Mouse (Mus musculus) embryonic facial prominence, embryonic 11.5 days (tissue): ENCODE measurements around the gene Slc16a5. TPM values are rescaled to one million over a fixed set of nuclear protein-coding genes. Genes with fewer than 3 reads are reported as not detected.

Experiments used
- ATAC-seq: fragments of 200-750 bp; cut with Nextera tagmentation; replicated peaks from 2 replicates; pipeline ENCODE4 v1.8.0; 2017; ENCODE audit warnings: low read depth; ENCODE audit not compliant: insufficient number of reproducible peaks, low FRiP score, low TSS enrichment
- DNase-seq: peaks from one replicate; pipeline ENCODE4 v3.0.0-alpha.2; 2015; ENCODE audit warnings: low spot score
- H3K27ac ChIP-seq: fragments of 300-500 bp; sonication (generic); replicated peaks from 2 replicates; pipeline ENCODE4 v1.5.1; 2014; ENCODE audit warnings: mild to moderate bottlenecking, low read depth, low read length, control low read depth
- H3K27me3 ChIP-seq: fragments of 300-500 bp; sonication (generic); 2 replicates; pipeline ENCODE4 v1.6.1; 2014; ENCODE audit warnings: mild to moderate bottlenecking, low read length, moderate library complexity, mixed read lengths; ENCODE audit not compliant: control insufficient read depth, insufficient read depth
- H3K36me3 ChIP-seq: fragments of 300-500 bp; sonication (generic); replicated peaks from 2 replicates; pipeline ENCODE4 v1.6.1; 2014; ENCODE audit warnings: low read depth, mild to moderate bottlenecking, low read length, moderate library complexity, mixed read lengths; ENCODE audit not compliant: control insufficient read depth, insufficient read depth
- H3K4me1 ChIP-seq: fragments of 300-500 bp; sonication (generic); 2 replicates; pipeline ENCODE4 v1.6.1; 2014; ENCODE audit warnings: low read length, mixed read lengths; ENCODE audit not compliant: control insufficient read depth, insufficient read depth
- H3K4me2 ChIP-seq: fragments of 300-500 bp; sonication (generic); 2 replicates; pipeline ENCODE4 v1.6.1; 2014; ENCODE audit warnings: low read depth, mild to moderate bottlenecking, control low read depth, low read length, moderate library complexity
- H3K4me3 ChIP-seq: fragments of 300-500 bp; sonication (generic); 2 replicates; pipeline ENCODE4 v1.5.1; 2014; ENCODE audit warnings: low read depth, low read length, control low read depth
- H3K9ac ChIP-seq: fragments of 300-500 bp; sonication (generic); replicated peaks from 2 replicates; pipeline ENCODE4 v1.6.1; 2014; ENCODE audit warnings: mild to moderate bottlenecking, control low read depth, low read length
- H3K9me3 ChIP-seq: fragments of 300-500 bp; sonication (generic); replicated peaks from 2 replicates; pipeline ENCODE4 v1.6.1; 2016; ENCODE audit warnings: mild to moderate bottlenecking, low read length, inconsistent platforms, mixed read lengths; ENCODE audit not compliant: control insufficient read depth
- WGBS: fragments of 180-500 bp; shearing (Covaris S2); extraction: QIAGEN DNeasy Blood & Tissue Kit; methylation state at CpG from one replicate; pipeline ENCODE4 v1.1.7; 2014; 5-methylcytosine and 5-hydroxymethylcytosine counted together
- polyA plus RNA-seq: library from polyadenylated mRNA; unstranded; fragments of >200 nt; fragmentation: Nextera tagmentation; extraction: Ambion mirVana; gene quantifications from 2 replicates; pipeline ENCODE4 v1.2.1, GENCODE M21; 2014

Slc16a5 gene
- polyA plus RNA-seq, 1 experiment from 2014 or later = not detected

- H3K9ac ChIP-seq = no peak overlapping the region
- peaks cover 4% of the 10 kb centered on the region; the same call in 1 of the 2 replicates for H3K4me1 ChIP-seq
- no peaks in the 10 kb centered on the region for H3K9me3 ChIP-seq
- ATAC-seq (no peak), DNase-seq (no peak)
- no peaks in the 10 kb centered on the region for H3K27me3 ChIP-seq
- H3K27ac ChIP-seq = no peak overlapping the region
- no peaks in the 10 kb centered on the region for H3K36me3 ChIP-seq
- no peak overlapping the region for H3K4me2 ChIP-seq
- no peak overlapping the region for H3K4me3 ChIP-seq
- 84% methylated on average over 5 of the region's 5 CpGs for WGBS
Observed at GRCm38 (mm10) chr11:115437571-115438122, 24.6 kb upstream of the Slc16a5 start.

- H3K36me3 ChIP-seq = no peaks in the 10 kb centered on the region
- 87% methylated on average over 3 of the region's 3 CpGs for WGBS
- no peaks in the 10 kb centered on the region for H3K9me3 ChIP-seq
- peaks cover 4% of the 10 kb centered on the region; the same call in 1 of the 2 replicates for H3K4me1 ChIP-seq
- no peak overlapping the region for H3K9ac ChIP-seq
- no peak overlapping the region for H3K27ac ChIP-seq
- ATAC-seq (no peak), DNase-seq (no peak)
- H3K4me3 ChIP-seq = no peak overlapping the region
- no peak overlapping the region for H3K4me2 ChIP-seq
- H3K27me3 ChIP-seq = no peaks in the 10 kb centered on the region
Observed at GRCm38 (mm10) chr11:115439326-115439725, 22.9 kb upstream of the Slc16a5 start.

GRCm38 (mm10) chr11:115439906-115440595, 22.2 kb upstream of the Slc16a5 start, which contains the start of gene Trim80:
Gene Trim80 (plus strand): TSS chr11:115440545.
- no peak within 1 kb of the TSS for H3K27ac ChIP-seq
- no peak within 1 kb of the TSS for H3K4me3 ChIP-seq
- no peak for ATAC-seq
- no peak within 1 kb of the TSS for H3K9ac ChIP-seq
- H3K36me3 ChIP-seq = no peaks in the 10 kb centered on the region
- H3K27me3 ChIP-seq = no peaks in the 10 kb centered on the region
- no peaks in the 10 kb centered on the region for H3K9me3 ChIP-seq
- WGBS = 93% methylated on average over 9 of the region's 9 CpGs
- no peak within 1 kb of the TSS; the same call in 1 of the 2 replicates for H3K4me2 ChIP-seq
- H3K4me1 ChIP-seq = peaks cover 4% of the 10 kb centered on the region
- no peak for DNase-seq

GRCm38 (mm10) chr11:115441417-115441816, 20.9 kb upstream of the Slc16a5 start:
- no peaks in the 10 kb centered on the region for H3K36me3 ChIP-seq
- H3K4me3 ChIP-seq = no peak overlapping the region
- no peak overlapping the region for H3K9ac ChIP-seq
- no peak overlapping the region; the same call in 1 of the 2 replicates for H3K4me2 ChIP-seq
- no peaks in the 10 kb centered on the region for H3K9me3 ChIP-seq
- ATAC-seq = no peak
- no peak overlapping the region for H3K27ac ChIP-seq
- no peaks in the 10 kb centered on the region for H3K27me3 ChIP-seq
- no peak for DNase-seq
- 53% methylated on average over 15 of the region's 15 CpGs for WGBS
- no peaks in the 10 kb centered on the region; the same call in none of the 2 replicates for H3K4me1 ChIP-seq

- no peak overlapping the region for H3K27ac ChIP-seq
- peaks cover 2% of the 10 kb centered on the region; the same call in 1 of the 2 replicates for H3K4me1 ChIP-seq
- H3K36me3 ChIP-seq = no peaks in the 10 kb centered on the region
- H3K4me3 ChIP-seq = no peak overlapping the region
- H3K4me2 ChIP-seq = no peak overlapping the region
- H3K9ac ChIP-seq = no peak overlapping the region
- no peak for ATAC-seq
- H3K9me3 ChIP-seq = no peaks in the 10 kb centered on the region
- no peaks in the 10 kb centered on the region for H3K27me3 ChIP-seq
- DNase-seq = no peak
- WGBS = 73% methylated on average over 3 of the region's 3 CpGs
Observed at GRCm38 (mm10) chr11:115446906-115447305, 15.4 kb upstream of the Slc16a5 start.

GRCm38 (mm10) chr11:115447321-115447885, 14.9 kb upstream of the Slc16a5 start:
- no peak for DNase-seq

GRCm38 (mm10) chr11:115448075-115448474, 14.2 kb upstream of the Slc16a5 start:
- H3K4me1 ChIP-seq = peaks cover 2% of the 10 kb centered on the region; the same call in 1 of the 2 replicates
- H3K27me3 ChIP-seq = no peaks in the 10 kb centered on the region
- H3K4me3 ChIP-seq = no peak overlapping the region
- no peak for DNase-seq
- 81% methylated on average over 16 of the region's 16 CpGs for WGBS
- H3K9ac ChIP-seq = no peak overlapping the region
- ATAC-seq = no peak
- H3K36me3 ChIP-seq = no peaks in the 10 kb centered on the region
- H3K4me2 ChIP-seq = no peak overlapping the region
- no peak overlapping the region for H3K27ac ChIP-seq
- H3K9me3 ChIP-seq = no peaks in the 10 kb centered on the region

More at GRCm38 (mm10) chr11:115447321-115447885, 14.9 kb upstream of the Slc16a5 start:
- Histone ChIP-seq H3K4me1 (peaks cover 2% of the 10 kb centered on the region; the same call in 1 of the 2 replicates), H3K4me2 (no peak overlapping the region), H3K9me3 (no peaks in the 10 kb centered on the region), H3K27me3 (no peaks in the 10 kb centered on the region), H3K36me3 (no peaks in the 10 kb centered on the region), H3K27ac (no peak overlapping the region), H3K9ac (no peak overlapping the region), H3K4me3 (no peak overlapping the region)
- ATAC-seq = no peak
- WGBS = 81% methylated on average over 11 of the region's 11 CpGs

- no peak overlapping the region for H3K27ac ChIP-seq
Observed at GRCm38 (mm10) chr11:115448998-115449397, 13.3 kb upstream of the Slc16a5 start.

More at GRCm38 (mm10) chr11:115448998-115449397, 13.3 kb upstream of the Slc16a5 start:
- DNase-seq = no peak
- no peak overlapping the region for H3K4me3 ChIP-seq
- no peak overlapping the region for H3K9ac ChIP-seq
- ATAC-seq = no peak
- 24% methylated on average over 7 of the region's 7 CpGs for WGBS
- no peaks in the 10 kb centered on the region for H3K9me3 ChIP-seq
- H3K4me2 ChIP-seq = no peak overlapping the region
- H3K36me3 ChIP-seq = no peaks in the 10 kb centered on the region
- H3K4me1 ChIP-seq = peaks cover 2% of the 10 kb centered on the region; the same call in 1 of the 2 replicates
- H3K27me3 ChIP-seq = no peaks in the 10 kb centered on the region
